Comparison of ENCODE assay signal across 17 mouse cellular contexts in the genomic region with DNA sequence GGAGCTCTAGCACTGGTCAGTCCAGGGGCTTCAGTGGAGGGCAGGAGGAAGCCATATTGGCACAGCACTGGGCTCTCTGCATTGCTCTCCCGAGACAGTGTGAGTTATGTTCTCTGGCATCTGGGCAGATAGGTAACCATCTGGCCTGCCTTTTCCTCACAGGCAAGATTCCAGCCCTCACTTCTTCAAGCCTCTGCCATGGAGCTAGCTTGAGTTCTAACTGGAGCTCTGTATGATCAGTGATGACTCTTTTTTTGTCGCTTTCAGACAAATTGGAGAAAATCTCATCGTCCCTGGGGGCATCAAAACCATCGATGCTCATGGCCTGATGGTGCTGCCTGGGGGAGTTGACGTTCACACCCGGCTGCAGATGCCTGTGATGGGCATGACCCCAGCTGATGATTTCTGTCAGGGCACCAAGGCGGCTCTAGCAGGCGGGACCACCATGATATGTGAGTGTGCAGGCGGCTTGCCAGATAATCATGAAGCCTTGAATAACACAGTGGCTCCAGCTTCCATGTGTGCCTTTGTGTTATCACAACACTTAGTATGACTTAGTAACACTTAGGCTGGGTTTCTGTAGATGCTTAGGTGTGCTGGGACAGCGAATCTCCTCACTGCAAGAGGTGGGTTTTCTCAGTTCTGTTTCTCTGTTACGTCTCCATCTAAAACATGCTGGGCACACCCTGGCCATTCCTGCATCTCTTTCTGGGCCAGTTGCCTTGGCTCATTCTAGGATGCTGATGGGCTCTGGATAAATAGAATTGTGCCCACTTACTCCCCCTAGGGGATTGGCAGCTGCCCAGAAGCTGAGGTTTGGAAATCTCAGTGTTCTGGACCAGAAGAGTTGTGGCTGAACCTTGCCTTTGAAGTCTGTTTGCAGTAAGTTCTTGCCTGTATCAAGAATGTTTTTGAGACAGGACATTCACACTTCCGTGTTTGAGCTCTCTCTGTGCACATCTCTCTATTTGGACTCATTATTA. TPM values are rescaled to one million over a fixed set of nuclear protein-coding genes. Genes with fewer than 3 reads are reported as not detected.
DNase-seq lines count a peak whose midpoint lies in the region; ATAC-seq and TF ChIP-seq lines count a peak whose summit lies in the region.
"Had no signal": no experiment of that assay in that cellular context is flagged by ENCODE, and none has a peak within 500 bp of the region (broad histone marks: within the 10 kb centered on the region; RNA-seq: fewer than 3 reads in every experiment).

No protein-coding gene starts in this region.

- ATAC-seq in forebrain, embryonic 14.5 days, result no peak
- ATAC-seq in forebrain, embryonic 13.5 days, result no peak
- ATAC-seq: forebrain, embryonic 16.5 days; intestine, postnatal 0 days had no signal

- 80% methylated on average over 12 of the region's 12 CpGs for WGBS in forebrain, embryonic 14.5 days
- 90% methylated on average over 12 of the region's 12 CpGs for WGBS in forebrain, embryonic 13.5 days

- H3K27ac ChIP-seq in forebrain, embryonic 14.5 days (ENCODE audit: low read depth, low read length), result no peak overlapping the region
- no peak overlapping the region for H3K27ac ChIP-seq in forebrain, embryonic 13.5 days
- H3K27ac ChIP-seq: heart, embryonic 10.5 days; limb, embryonic 10.5 days; liver, embryonic 13.5 days had no signal

- H3K9ac ChIP-seq in forebrain, embryonic 14.5 days (ENCODE audit: low read length), result no peak overlapping the region
- H3K9ac ChIP-seq in forebrain, embryonic 13.5 days, result no peak overlapping the region
- H3K9ac ChIP-seq: liver, embryonic 13.5 days had no signal

- peaks cover 17% of the 10 kb centered on the region for H3K4me1 ChIP-seq in forebrain, embryonic 14.5 days (ENCODE audit: control insufficient read depth, insufficient read depth, low read length)
- peaks cover 40% of the 10 kb centered on the region for H3K4me1 ChIP-seq in forebrain, embryonic 13.5 days
- H3K4me1 ChIP-seq: liver, embryonic 13.5 days had no signal

- intact Hi-C loops in left cerebral cortex, postnatal 4 days (cut with DNase I), result no loop called here

- no peak for TF ChIP-seq CTCF in brain, embryonic 14.5 days (IDR thresholded peaks at IDR 0.05; ENCODE audit: borderline replicate concordance, extremely low read depth, insufficient read depth, insufficient read length)

- peaks cover 4% of the 10 kb centered on the region; the same call in 1 of the 2 replicates for H3K27me3 ChIP-seq in forebrain, embryonic 14.5 days (replicated peaks; ENCODE audit: control insufficient read depth, insufficient read depth, low read length)
- H3K27me3 ChIP-seq in forebrain, embryonic 13.5 days, result 0 out of 2 replicates have a peak, but pooled peaks cover 5% of the 10 kb centered on the region

- H3K4me3 ChIP-seq in forebrain, embryonic 14.5 days (ENCODE audit: low read depth, low read length), result no peak overlapping the region
- H3K4me3 ChIP-seq in forebrain, embryonic 13.5 days, result no peak overlapping the region
- H3K4me3 ChIP-seq: heart, embryonic 10.5 days; limb, embryonic 10.5 days; liver, embryonic 13.5 days had no signal

- H3K9me3 ChIP-seq in forebrain, embryonic 14.5 days (replicated peaks; ENCODE audit: control insufficient read depth, low read length), result no peaks in the 10 kb centered on the region
- H3K9me3 ChIP-seq in forebrain, embryonic 13.5 days (replicated peaks), result no peaks in the 10 kb centered on the region
- H3K9me3 ChIP-seq: heart, embryonic 10.5 days; limb, embryonic 10.5 days; liver, embryonic 13.5 days had no signal

- no peak overlapping the region for H3K4me2 ChIP-seq in forebrain, embryonic 14.5 days (ENCODE audit: low read length)
- no peak overlapping the region for H3K4me2 ChIP-seq in forebrain, embryonic 13.5 days
- H3K4me2 ChIP-seq: liver, embryonic 13.5 days had no signal

- no peak for TF ChIP-seq POLR2A in brain, embryonic 14.5 days (IDR thresholded peaks at IDR 0.05; ENCODE audit: borderline replicate concordance, extremely low read depth, insufficient read depth, insufficient read length, poor library complexity, severe bottlenecking)

- H3K36me3 ChIP-seq in forebrain, embryonic 14.5 days (ENCODE audit: control insufficient read depth, insufficient read depth, low read length), result peaks cover 54% of the 10 kb centered on the region
- H3K36me3 ChIP-seq in forebrain, embryonic 13.5 days (ENCODE audit: poor library complexity, severe bottlenecking), result peaks cover 60% of the 10 kb centered on the region
- H3K36me3 ChIP-seq: G1E; heart, embryonic 10.5 days; liver, embryonic 13.5 days had no signal

- peak; percentile 63 for DNase-seq in forebrain, embryonic 14.5 days (ENCODE audit: low spot score)
- DNase-seq in left cerebral cortex, postnatal 4 days, result peak; percentile 74
- no peak for DNase-seq in left cerebral cortex, adult 11 months (ENCODE audit: low spot score)
- peak; percentile 71 for DNase-seq in brain, embryonic 14.5 days (ENCODE audit: low read depth)
- peak; percentile 77 to 84 for DNase-seq in layer of hippocampus, postnatal 10 days (ENCODE audit: low spot score in 2 of 2)
- DNase-seq in MN1 (ENCODE audit: low spot score), result no peak
- no peak for DNase-seq in kidney, postnatal 36 days
- DNase-seq: gastrocnemius, postnatal 10 days; kidney, postnatal 14 days; liver, embryonic 13.5 days; lung, postnatal 14 days had no signal

RNA-seq across cellular contexts. Expression of a gene that starts 4.4 kb away (rescaled TPM):
- polyA plus RNA-seq in forebrain, embryonic 14.5 days (2014; fragmentation: Nextera tagmentation; extraction: Ambion mirVana), result 123 and 141 TPM in 2 replicates
- 106 and 141 TPM in 2 replicates for polyA plus RNA-seq in forebrain, embryonic 13.5 days (2015; fragmentation: Nextera tagmentation; extraction: Ambion mirVana)
- 100 to 1,000 TPM; 101 to 108 TPM for total RNA-seq in left cerebral cortex, postnatal 4 days (2021)
- 192 and 195 TPM in 2 replicates for polyA plus RNA-seq in brain, embryonic 14.5 days (2012; rRNA removed)
- total RNA-seq in layer of hippocampus, postnatal 10 days (2021), result 100 to 1,000 TPM; 117 to 125 TPM
- polyA plus RNA-seq: G1E had no signal

Comparison
In these comparisons a context has a peak if more than half of its experiments do, and no peak if none do; other contexts are left out.
1. DNase-seq: peak in forebrain, embryonic 14.5 days (single experiment), left cerebral cortex, postnatal 4 days (single experiment), brain, embryonic 14.5 days (single experiment) and layer of hippocampus, postnatal 10 days (2 of 2); none in left cerebral cortex, adult 11 months (single experiment), MN1 (single experiment) and kidney, postnatal 36 days (0 of 2).